Mouse (Mus musculus) urinary bladder, postnatal 14 days (tissue): ENCODE results near the gene E330021D16Rik.
A peak's percentile ranks its signal among the peaks of the same experiment; 100 is the strongest.
"Not testable (repeated sequence)": the region's sequence is repeated elsewhere in the genome, so short reads cannot be mapped to it uniquely, and the experiment has no call there.

Experiments used
- DNase-seq: peaks from one replicate; pipeline ENCODE4 v3.0.0; 2021; ENCODE audit warnings: low spot score

Gene E330021D16Rik

DNA sequence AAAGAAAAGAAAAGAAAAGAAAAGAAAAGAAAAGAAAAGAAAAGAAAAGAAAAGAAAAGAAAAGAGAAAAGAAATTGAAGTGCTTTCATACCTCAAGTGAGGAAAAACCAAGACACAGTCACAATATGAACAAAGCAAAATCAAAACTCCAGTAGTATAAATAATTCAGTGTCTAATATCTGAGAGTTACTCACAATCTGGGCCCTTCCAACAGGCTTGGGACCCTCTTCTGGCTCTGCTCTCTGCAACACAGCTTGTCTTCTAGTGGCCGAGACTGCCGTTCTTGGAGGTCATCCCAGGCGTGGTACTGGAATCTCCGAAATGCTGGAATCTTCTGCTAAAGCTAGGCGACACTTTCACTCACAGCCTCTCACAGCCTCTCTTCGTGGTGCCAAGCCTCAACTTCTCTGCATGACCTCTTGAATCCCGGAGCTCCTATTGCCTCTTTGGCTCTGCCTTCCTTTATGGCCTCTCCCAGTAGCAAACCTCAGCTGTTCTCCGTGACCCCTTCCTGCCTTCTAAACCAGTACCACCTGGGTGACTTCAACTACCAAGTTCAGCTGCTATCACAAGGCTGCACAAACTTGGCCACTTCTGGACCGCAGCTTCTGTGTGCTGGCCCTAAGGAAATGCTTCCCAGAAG is at the start of gene E330021D16Rik:
E330021D16Rik (minus strand) TSS at position 437 of the 643 bp plus-strand sequence.
- DNase-seq: no peak

DNA sequence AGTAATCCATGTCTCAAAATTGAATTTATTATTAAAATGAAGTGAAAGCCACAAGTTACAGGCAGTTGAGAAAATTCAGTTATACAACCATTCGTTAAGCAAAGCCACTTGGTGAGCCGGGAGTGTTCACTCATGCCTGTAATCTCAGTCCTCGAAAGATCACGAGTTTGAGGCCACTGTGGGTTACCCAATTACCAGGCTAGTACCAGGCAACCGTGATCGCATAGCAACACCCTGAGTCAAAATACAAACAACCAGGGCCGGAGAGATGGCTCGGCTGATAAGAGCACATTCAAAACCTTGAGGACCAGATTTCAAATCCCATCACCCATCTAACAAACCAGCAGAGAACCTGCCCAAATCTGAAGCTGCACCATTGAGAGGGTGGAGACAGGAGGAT is 49.7 kb upstream of the E330021D16Rik start:
- DNase-seq: peak; percentile 61

DNA sequence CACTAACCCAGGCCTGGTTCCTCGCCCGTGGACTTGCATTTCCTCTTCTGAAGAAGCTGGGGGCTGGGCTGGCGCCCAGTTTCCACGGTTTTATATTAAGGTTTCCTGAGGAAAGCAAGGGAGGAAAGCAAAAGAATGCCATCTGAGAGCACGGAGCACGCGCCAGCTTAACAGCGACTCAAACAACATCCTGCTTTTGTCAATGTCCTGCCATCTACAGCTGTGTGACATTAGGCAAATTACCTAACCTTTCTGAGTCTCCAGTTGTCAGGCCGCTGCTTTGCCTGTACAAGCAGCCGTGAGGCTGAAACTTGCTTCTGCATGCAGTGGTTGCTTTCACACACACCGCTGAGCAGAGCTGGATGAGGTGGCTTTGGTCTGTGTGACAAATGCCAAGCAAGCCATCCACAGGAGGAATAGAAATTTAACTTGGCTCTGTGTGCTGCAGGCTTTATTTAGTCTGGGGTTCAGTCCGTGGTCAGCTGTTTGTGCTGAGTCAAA is 48.8 kb upstream of the E330021D16Rik start:
- no peak for DNase-seq

DNA sequence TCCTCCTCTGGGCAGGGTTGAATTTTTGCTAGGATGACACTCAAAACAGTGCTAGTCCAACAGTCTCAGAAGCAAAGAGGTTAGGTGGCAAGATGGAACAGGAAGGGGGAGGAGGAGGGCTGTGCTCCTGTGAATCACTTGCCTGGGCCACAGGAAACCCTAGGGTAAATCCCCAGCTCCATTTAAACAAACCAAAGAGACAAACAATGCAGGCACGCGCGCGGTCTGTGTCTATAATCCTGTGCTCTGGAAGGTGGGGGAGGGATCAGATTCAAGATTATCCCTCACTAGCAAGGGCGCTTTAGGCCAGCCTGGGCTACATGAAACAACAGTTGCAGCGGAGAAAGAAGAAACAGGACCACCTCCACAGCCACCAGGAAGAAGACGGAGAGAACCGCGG is 48.1 kb upstream of the E330021D16Rik start:
- DNase-seq: no peak

DNA sequence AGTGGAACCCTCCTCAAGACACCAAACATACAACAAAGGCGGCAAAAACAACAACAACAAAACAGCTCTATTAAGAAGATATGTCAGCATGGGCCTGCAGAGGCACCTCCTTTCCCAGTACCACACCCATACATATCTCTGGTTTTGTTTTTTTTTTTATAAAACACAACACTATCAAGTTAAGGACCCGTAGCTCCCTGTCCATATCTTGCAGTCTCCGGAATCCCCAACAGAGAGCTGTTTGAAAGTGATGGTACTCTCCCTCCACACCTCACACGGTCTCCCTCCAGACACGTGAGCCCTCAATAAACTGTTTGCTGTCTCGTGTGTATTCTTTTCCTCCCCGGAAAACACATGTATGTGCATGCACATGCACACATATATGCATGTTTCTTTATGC is 43.8 kb upstream of the E330021D16Rik start:
- DNase-seq: no peak

DNA sequence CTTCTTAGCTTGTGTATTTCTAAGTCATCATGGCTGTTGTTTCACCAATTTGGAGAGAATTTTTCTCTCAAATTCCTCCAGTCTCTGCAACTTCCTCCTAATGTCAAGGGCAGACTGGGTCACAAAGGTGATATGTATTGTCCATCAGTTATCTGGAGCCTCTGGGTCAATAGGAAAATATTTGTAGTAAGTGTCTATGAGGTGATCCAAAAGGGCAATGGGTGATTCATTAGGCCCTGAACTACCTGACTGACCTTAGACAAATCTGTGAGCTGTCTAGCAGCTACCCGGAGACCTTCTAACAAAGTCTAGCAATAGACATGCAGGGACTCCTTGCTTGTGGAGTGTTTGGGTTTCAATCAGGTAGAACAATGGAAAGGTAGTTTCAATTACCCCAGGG is 40.9 kb upstream of the E330021D16Rik start:
- DNase-seq: no peak

DNA sequence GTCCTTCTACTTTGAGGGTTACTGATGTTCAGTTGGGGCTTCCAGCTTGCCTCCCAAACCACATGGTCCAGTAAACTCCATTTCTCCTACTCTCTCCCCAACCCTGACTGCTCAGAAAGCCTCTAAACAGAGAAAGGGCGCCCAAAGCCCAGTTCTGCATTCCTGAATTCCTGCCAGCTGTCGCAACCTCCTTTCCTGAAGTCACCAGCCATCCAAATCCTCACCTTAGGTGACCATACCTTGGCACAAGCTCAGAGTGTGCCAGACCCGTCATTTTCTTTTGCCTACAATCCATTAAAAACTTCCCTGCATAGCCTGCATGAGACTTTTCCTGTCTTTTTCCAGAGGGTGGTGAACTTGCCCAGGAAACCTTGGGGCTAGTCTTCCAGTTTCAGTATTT is 40.3 kb upstream of the E330021D16Rik start:
- no peak for DNase-seq

DNA sequence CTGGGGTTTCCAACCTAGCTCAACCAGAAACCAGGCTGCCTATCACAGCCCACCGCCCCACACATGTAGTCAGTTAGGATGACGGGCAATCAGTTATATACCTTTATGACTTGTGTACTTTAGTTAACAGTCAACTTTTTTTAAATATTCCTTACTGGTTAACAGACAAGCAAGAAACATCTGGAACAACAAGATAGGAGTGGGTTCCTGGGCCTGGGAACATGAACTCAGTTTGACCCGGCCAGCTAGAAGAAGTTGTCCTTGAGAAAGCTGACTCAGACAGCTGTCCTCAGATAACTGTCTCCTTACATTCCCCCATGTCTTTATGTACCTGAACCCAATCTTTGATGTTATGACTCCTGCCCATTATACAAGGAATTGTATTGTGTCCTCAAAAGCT is 37.3 kb upstream of the E330021D16Rik start:
- DNase-seq: no peak

DNA sequence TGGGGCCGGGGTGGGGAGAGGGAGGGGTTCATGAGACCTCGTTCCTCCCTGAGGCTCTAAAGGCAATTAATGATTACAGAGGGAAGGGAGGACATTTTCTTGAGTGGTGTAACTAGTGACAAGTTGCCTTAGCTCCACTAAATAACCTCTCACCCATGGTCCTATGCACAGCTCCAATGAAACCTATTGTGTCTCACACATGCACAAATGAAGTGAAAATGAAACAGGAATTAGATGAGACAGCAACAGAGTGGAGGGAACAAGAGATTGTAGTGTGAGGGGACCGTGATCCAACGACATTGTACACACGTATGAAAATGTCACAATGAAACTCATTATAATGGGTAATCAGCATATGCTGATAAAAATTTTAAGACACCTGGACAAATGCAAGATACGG is 35.5 kb upstream of the E330021D16Rik start:
- DNase-seq: no peak

DNA sequence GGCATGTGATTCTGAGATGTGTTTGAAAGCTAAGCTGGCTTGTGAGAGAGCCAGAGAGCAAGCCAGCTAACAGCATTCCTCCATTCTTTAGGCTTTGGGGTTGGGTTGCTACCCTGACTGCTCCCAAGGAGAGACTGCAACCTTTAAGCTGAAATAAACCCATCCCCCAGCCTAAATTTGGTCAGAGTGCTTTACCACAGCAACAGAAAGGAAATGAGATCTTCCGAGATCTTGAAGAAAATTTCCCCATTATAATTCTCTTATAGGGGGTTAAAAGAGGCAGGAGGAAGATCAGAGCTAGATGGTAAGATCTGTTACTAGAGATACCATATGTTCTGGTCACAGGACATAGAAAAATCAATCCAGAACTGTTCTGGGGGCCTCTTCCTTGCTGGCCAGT is 34.6 kb upstream of the E330021D16Rik start:
- DNase-seq: no peak

DNA sequence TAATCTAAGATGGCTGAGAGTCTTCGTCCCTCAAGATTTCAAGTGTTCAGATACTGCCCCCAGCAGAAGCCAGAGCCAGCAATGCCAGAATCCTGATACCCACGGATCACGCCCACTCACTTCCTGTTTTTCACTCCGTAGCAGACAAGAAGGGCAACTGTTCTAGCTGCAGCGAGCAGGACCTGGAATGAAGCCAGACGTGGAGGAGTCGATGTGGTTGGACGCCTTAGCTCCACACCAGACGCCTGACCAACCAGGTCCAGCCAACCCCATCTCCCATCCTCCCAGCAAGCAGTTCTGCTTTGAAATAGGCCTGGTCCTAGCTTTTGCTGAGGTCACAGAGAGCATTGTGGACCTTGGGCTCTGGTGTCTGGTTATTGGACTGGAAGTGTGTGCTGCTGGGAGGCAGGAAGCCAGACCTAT is 33.9 kb upstream of the E330021D16Rik start:
- peak; percentile 40 for DNase-seq

DNA sequence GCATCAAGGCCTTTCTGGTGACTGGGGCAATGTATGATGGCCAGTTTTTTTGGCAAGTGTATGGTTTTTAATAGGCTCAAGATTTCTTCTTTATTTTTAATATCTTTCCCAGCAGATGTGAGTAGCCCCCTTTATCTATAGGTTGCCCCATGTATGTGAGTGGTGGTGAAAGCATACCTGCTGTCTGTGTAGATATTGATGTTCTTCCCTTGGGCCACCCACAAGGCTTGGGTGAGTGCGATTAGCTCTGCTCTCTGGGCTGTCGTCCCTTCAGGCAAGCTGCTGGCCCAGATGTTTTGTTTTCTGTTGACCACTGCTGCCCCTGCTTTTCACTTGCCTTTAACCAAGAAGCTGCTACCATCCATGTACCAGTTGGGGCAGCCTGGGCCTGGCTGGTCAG is 23.8 kb upstream of the E330021D16Rik start:
- not testable (repeated sequence) for DNase-seq

DNA sequence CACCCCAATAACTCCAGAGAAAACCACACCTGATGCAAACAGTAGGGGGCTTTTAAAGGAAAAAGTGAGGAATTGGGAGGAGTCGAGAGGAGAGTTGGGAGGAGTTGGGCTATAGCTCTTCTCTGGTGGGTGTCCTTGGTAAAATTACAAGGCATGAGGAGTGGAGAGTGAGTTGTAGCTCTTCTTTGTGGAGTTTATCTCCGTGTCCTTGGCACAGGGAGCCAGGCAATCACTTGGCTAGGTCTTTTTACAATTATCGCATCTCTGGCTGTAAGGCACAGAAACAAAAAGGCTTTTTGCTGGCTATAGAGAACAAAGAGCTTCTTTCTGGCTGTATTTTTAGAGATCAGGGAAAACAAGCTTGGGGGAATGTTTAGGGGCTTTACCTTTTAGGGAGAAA is 20.8 kb upstream of the E330021D16Rik start:
- DNase-seq: not testable (repeated sequence)

DNA sequence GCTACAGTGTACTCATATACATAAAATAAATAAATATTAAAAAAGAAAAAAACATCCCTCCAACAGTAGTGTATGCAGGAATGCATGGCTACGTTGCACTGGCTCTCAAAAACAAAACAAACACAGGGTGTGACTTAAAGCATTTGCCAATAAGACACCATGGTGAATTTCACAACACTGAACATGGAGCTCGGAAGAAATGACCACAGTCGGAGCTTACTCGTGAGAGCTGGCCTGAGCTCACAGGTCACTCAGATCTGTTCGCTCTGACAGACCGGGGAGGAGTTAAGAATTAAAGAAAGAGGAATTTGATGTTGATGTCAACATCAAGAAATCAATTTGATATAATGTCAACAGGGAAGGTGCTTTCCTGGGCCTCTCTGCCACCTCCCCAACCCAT is 18.2 kb upstream of the E330021D16Rik start:
- no peak for DNase-seq

DNA sequence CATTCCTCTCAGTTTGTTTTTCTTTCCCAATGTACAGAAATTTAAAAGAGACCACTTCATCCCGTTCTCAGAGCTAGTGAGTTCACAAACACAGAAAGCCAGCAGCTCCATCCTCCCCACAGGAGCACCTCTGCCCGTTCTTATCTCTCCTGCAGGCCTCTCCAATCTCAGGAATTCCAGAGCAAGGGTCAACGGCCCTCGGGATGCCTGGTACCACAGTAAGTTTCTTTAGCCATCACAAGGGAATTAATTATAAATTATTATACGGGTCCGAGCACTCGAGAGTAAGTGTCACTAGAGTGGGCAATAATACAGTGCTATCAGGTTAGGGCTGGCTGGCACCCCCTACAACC is 16.5 kb upstream of the E330021D16Rik start:
- no peak for DNase-seq

DNA sequence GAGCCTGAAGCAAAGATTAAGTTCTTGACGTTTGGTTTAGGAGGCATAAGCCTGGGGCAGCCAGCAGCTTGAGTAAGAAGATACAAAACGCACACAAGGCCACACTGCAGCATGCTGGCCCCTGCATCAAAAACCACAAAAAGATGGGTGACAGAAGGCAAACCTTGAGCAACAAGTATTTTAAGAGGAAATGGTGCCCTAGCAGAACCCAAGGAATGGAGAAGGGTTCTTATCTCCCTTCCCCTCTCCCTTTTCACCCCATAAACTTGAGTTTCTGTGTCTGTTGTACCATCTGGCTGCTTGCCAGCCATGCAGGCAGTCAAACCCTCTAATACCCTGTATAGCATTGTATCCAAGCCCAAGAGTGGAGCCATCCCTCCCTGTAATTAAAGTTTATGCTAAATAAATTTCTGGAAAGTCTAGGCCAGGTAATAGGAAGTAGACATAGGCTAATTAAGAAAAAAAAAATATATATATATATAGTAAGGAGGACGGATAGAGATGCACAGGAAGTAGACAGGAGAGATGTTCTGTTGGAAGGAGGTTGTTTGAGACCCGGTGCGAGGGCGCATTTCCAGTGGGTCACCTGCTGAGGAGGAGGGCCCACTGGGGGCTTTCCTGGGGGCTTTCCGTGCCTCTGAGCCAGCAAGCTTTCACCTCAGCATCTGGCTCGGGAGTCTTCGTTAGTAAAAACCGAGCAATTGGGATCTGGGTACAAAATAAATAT is 16.0 kb upstream of the E330021D16Rik start:
- DNase-seq: no peak

DNA sequence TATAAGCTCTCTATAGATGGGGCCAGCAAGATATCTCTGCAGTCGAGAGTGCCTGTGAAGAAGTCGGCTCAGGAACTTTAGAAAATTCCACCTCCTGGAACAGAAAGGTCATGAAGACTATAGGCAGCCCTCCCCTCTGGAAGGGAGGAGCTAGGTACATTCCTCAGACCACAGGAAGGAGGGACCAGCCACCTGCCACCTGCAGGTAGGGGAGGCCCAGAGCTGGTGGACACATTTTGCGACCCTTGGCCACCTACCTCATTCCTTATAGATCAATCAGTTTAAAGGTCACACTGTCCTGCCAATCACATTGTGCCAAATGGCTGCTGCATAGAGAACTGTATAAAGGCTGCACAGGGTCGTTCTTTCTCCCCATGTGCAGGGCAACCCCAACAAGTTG is 14.1 kb upstream of the E330021D16Rik start:
- DNase-seq: no peak

DNA sequence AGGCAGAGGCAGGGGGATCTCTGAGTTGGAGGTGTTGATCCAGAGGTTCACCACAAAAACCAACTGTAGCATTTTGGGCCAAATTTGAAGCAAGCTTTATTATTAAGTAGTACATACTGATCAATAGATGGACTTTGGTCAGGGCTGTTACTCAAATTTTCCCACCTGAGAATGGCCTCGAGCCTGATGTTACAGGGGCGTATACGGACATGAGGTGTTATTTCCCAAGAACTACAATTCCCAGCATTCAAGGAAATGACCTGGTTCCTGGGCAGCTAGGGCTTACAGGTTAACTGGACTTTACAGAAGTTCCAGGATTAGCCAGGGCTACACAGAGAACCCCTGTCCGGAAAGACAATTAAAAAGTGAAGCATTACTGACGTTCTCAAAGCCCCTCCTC is 13.0 kb upstream of the E330021D16Rik start:
- no peak for DNase-seq

DNA sequence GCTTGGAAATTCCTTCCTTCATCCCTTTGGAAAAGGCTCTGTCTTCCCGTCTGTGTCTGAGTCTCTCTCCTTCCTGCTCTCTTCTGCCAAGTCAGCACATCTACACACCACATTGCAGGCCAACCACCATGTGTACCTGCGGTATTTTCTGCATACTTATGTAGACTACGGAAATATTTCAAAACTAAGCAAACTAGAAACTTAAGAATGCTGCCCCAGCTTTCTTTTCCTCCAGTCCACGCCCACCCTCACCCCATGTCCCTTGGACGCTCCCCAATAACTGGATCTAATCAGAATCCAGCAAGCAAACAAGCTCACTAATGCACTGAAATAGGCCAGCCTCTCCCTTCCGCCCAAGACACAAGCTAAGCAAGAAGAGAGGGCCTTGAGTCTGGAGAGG is 11.9 kb upstream of the E330021D16Rik start:
- DNase-seq: peak; percentile 72

DNA sequence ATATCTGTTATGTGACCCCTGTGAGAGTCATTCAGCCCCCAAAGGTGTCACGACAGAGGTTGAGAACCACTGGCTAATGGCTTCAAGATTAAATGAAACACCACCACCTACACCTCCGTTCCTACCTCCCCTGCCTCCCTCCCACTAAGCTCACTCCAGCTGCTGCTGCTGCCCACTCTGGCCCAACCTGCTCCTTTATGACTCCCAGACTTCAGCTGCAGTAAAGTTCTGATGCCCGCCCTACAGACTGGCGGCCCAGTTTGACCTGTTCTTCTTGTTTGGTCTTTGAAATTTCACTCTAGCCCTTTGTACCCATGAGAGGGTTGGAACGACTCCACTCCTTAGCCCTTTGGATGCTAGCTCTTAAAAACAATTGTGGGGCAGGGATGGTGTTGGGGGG is 10.6 kb upstream of the E330021D16Rik start:
- peak; percentile 44 for DNase-seq

DNA sequence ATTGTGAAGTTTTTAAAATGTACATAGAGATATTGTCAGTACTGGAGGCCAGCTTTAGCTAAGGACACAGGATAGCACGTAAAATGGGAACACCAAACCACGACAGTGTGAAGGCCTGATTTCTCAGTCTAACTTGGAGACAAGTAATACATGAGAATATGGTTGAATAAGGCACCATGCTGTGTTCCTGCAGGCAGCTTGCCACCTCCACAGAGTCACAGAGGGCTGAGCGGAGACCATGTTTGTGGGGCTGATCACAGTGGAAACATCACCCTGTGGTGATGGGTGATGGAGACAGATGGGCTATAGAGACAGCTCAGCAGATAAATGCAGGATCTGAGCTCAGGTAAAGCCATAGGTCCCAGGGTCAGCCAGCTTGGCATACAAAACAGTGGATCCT is 8.8 kb upstream of the E330021D16Rik start:
- DNase-seq: no peak

DNA sequence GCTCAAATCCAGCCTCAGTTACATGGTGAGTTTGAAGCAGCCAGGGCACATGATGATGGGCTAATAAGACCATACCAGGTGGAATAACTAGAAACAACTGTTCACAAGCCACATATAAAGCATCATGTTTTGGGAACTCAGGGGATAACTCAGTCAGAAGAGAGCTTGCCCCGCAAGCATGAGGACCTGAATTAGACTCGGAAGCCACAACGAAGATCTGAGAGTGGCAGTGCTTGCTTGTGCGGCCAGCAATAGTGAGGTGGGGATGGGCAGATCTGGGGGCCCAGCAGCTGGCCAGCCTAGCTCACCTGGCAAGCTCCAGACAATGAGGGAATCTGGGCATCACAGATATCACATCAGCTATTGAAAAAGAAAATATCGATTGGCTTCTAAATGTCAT is 7.8 kb upstream of the E330021D16Rik start:
- no peak for DNase-seq

DNA sequence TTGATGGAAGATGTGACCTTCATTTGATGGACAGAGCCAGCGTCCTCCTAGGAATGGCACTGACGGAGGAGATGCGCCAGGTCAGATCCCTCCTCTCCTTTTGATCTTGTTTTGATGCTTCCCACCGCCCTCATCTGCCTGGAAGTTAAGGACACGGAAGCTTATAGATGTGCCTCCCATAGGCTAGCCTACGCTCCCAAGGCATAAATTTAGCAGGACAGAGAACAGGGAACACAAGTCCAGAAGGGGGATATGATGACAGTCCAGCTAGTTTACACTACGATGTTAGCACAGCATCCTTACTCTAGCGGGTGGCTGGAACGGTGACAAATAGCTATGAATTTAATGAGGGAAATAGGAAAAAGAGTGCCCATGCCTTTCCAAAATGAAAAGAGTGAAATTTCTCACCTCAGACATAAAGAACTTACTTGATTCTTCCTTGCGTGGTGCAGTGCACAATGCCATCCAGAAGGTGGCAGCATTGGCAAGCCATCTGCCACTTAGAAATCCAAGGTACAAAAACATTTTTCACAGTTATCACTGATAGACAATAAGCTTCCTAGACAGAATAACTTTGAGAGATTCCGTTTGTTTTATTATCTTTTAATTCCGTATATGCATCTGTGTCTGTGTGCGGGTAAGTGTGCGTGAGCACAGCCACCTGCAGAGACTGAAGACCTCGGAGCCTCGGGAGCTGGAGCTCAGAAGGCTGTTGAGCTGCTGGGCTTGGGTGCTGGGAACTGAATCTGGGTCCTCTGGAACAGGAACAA is 6.9 kb upstream of the E330021D16Rik start:
- DNase-seq: peak; percentile 42
